Mouse (Mus musculus) right cerebral cortex, adult 18-20 months (tissue): Measurements from ENCODE around the gene Olfr794.

ENCODE experiments used
- DNase-seq: peaks from one replicate; pipeline ENCODE4 v3.0.0; 2022; ENCODE audit warnings: mixed read lengths

Olfr794 gene

DNA sequence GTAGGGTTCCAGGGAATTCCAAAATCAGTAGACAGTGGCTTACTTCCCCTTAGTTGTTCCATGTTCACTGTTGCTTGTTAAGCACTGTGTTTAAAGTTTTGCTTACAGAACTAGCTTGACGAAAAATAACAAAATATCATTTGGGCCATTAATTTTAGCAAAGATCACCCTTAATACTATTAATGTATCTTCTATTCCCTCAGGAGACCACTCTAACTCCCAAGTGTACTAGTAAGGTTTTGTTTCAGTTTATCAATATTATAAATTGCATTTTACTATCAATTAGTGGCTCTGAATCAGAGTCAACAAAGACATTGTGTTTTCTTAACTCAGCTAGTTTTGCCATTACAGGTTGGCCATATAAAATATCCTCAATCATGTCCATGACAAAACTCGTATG is at the start of gene Olfr794:
Gene Olfr794, plus strand, starts transcription at position 301 of the 400 bp plus-strand sequence.
- DNase-seq, result no peak

DNA sequence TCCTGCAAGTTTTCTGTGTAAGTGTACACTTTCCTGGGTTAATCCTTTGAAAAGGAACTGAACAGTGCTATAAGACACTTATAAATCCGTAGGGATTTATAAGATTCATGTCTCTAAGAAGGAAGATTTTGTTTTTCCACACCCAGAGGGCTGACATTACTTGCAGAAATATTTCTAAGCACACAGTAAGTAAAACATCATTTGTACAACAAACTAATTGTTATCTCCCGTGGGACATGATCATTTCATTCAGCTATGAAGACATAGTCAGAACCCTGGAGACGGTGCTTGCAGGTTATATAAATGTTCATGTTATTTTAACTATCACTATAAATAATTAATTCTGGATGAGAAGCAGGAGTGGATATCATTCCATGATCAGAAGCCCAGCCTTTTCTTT is 46.0 kb upstream of the Olfr794 start, which contains the start of gene Olfr791:
Gene Olfr791, plus strand, starts transcription at position 301 of the 400 bp plus-strand sequence.
- no peak for DNase-seq

DNA sequence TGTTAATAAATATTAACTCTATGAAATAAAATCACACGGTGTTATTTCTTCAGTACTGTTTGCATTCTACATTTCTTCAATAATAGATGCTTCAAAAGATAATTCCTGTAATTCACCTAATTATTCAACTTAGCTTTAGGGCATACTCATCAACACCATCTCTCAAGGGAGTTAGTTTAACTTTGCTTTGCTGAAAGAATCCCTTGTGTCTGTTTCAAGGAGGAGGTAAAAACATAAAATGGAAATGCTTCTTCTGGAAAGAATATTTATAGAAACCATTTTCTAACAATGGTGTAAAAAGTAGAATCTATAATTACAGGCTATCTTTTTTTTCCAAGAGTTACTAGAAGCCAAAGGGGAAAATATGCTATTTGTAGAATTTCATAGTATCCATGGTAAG is 28.6 kb upstream of the Olfr794 start, which contains the start of gene Olfr792:
Gene Olfr792, plus strand, starts transcription at position 301 of the 400 bp plus-strand sequence.
- no peak for DNase-seq

DNA sequence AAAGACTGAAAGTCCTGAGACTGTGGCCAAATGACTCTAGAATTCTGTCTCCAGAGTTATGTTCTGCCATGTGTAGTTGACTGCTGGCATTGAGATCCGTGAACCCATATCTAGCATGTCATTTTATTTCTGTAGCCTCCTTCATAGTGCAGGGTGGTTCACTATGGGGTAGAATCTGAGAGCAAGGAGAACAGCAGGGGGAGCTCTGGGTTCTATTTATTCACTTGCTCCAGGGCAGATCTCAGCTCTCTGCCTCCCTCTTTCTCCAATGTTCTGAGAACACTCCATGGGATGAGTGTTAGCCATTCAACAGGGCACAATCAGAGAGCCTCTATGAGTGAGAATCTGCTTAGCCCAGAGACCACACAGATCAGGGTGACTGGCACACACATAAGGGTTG is 18.1 kb upstream of the Olfr794 start:
- peak; percentile 7 for DNase-seq

DNA sequence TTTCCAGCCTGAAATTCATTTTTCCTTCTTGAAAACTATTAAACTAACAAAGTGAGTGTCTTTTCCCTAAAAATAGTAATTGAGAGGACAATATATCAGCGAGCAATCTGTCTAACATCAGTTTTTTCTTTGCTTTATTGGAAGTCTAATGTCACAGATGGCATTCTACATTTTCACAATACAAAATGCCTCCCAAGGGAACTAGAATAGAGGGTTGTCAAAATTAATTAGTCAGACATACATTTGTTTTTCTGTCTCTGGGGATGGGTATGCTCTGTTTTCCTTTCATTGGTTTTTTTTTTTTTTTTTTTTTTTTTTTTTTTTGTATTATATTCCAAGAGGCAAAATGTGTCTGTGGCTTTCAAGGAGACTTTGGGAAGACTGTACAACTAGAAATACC is 9.6 kb downstream of the Olfr794 start:
- DNase-seq, result no peak

DNA sequence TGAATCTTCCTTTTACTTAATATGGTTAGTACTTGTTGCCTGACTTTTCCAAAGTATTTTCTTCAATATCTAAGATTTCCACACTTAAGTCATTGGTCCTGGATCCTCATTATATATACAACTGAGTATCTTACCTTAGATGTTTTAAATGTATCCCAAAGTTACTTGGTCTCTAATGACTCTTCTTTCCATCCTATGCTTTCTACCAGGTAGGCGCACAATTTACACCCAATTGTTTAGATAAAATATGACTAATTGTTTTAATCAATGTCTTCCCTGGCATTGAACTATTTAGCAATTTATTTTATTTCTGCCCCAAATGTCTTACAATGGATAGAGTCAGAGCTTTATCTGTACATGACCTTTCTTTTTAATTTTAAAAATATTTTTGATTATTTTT is 45.0 kb downstream of the Olfr794 start, which contains the start of gene Olfr796:
Gene Olfr796, minus strand, starts transcription at position 101 of the 400 bp plus-strand sequence.
- no peak for DNase-seq

DNA sequence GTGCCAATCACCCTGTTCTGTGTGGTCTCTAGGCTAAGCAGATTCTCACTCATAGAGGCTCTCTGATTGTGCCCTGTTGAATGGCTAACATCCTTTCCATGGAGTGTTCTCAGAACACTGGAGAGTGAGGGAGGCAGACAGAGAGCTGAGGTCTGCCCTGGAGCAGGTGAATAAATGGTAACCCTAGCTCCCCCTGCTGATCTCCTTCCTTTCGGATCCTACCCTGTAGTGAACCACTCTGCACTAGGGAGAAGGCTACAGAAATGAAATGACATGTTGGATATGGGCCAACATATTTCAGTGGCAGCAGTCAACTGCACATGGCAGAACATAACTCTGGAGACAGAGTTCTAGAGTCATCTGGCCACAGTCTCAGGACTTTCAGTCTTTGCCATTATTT is 54.3 kb downstream of the Olfr794 start:
- DNase-seq, result no peak
